Mouse (Mus musculus) sigmoid colon, adult 10 weeks (tissue): Measurements from ENCODE around the gene Vmn1r103. TPM values are rescaled to one million over a fixed set of nuclear protein-coding genes. Genes with fewer than 3 reads are reported as not detected.

ENCODE experiments used
- polyA plus RNA-seq: library from polyadenylated mRNA; stranded (reverse); fragments of 350-450 nt; fragmentation: Illumina TruSeq; extraction: RNeasy Lipid Tissue Mini Kit (QIAGEN cat#74804); gene quantifications from one replicate; pipeline ENCODE4 v1.2.3, GENCODE M21; 2014; ENCODE audit warnings: low read depth, low replicate concordance

Gene Vmn1r103
- polyA plus RNA-seq, result not detected

GRCm38 (mm10) chr7:20510434-20510833, at the start of gene Vmn1r103:
Gene Vmn1r103 (minus strand): TSS chr7:20510534.

GRCm38 (mm10) chr7:20545657-20546056, 35.3 kb upstream of the Vmn1r103 start, which contains the start of gene Gm5726:
Gene Gm5726 (minus strand): TSS chr7:20545757.

GRCm38 (mm10) chr7:20533537-20533936, 23.2 kb upstream of the Vmn1r103 start, which contains the start of gene Vmn1r104:
Gene Vmn1r104 (plus strand): TSS chr7:20533837.

GRCm38 (mm10) chr7:20474825-20475224, 35.5 kb downstream of the Vmn1r103 start, which contains the start of gene Gm10670:
Gene Gm10670 (minus strand): TSS chr7:20474925.

Other genes starting within 250 kb of the Vmn1r103 start
- gene Gm5890, start 247.7 kb downstream of the Vmn1r103 start, polyA plus RNA-seq, result not detected
- not detected for gene Gm4133, start 176.5 kb downstream of the Vmn1r103 start, polyA plus RNA-seq
- gene Gm5728, start 135.1 kb downstream of the Vmn1r103 start, polyA plus RNA-seq, result not detected
- not detected for gene Vmn1r100, start 92.6 kb downstream of the Vmn1r103 start, polyA plus RNA-seq
- gene Vmn1r101, start 67.9 kb downstream of the Vmn1r103 start, polyA plus RNA-seq, result not detected
- not detected for gene Gm10670, start 35.6 kb downstream of the Vmn1r103 start, polyA plus RNA-seq
- gene Vmn1r104, start 23.3 kb upstream of the Vmn1r103 start, polyA plus RNA-seq, result not detected
- gene Gm5726, start 35.2 kb upstream of the Vmn1r103 start, polyA plus RNA-seq, result not detected
- gene Gm4141, start 65.7 kb upstream of the Vmn1r103 start, polyA plus RNA-seq, result not detected
- gene Gm4513, start 88.5 kb upstream of the Vmn1r103 start, polyA plus RNA-seq, result not detected
- not detected for gene Vmn1r107, start 158.4 kb upstream of the Vmn1r103 start, polyA plus RNA-seq
- gene Vmn1r111, start 192.7 kb upstream of the Vmn1r103 start, polyA plus RNA-seq, result not detected
- gene Gm10668, start 220.1 kb upstream of the Vmn1r103 start, polyA plus RNA-seq, result not detected